Mouse (Mus musculus): Measurements from ENCODE around the gene Dhdds. TPM values are rescaled to one million over a fixed set of nuclear protein-coding genes. Genes with fewer than 3 reads are reported as not detected.

Gene Dhdds
- polyA plus RNA-seq, 1 experiment from 2014 or later: 19.7 TPM

DNA sequence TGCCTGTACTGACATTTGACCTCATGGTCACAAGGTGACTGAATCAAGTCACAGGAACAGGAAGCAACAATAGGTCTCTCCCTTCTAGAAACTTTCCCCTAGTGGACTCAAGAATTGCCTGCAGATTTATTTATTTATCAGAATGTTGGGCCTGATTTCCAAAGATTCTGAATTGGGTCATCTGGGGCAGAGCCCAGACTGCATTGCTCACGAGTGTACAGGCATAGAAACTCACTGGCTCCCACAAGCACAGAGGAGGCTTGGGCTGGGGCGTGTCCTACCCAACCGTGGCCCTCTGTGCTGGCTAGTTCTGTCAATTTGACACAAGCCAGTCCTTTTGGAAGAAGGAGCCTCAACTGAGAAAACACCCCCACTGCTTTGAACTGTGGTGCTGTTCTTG, 59.1 kb downstream of the Dhdds start:
- H3K9ac ChIP-seq: no peak overlapping the region
- H3K4me2 ChIP-seq: no peak overlapping the region
- WGBS (ENCODE audit: insufficient replicate concordance): 37% methylated on average over 3 of the region's 3 CpGs
- ATAC-seq (ENCODE audit: low read depth) (no peak), DNase-seq (no peak)
- peaks cover 6% of the 10 kb centered on the region; the same call in 1 of the 2 replicates for H3K4me1 ChIP-seq (replicated peaks)
- H3K27me3 ChIP-seq: no peaks in the 10 kb centered on the region
- H3K36me3 ChIP-seq: no peaks in the 10 kb centered on the region
- no peak overlapping the region for H3K4me3 ChIP-seq (replicated peaks)
- no peak overlapping the region for H3K27ac ChIP-seq
- no peaks in the 10 kb centered on the region for H3K9me3 ChIP-seq (replicated peaks)

DNA sequence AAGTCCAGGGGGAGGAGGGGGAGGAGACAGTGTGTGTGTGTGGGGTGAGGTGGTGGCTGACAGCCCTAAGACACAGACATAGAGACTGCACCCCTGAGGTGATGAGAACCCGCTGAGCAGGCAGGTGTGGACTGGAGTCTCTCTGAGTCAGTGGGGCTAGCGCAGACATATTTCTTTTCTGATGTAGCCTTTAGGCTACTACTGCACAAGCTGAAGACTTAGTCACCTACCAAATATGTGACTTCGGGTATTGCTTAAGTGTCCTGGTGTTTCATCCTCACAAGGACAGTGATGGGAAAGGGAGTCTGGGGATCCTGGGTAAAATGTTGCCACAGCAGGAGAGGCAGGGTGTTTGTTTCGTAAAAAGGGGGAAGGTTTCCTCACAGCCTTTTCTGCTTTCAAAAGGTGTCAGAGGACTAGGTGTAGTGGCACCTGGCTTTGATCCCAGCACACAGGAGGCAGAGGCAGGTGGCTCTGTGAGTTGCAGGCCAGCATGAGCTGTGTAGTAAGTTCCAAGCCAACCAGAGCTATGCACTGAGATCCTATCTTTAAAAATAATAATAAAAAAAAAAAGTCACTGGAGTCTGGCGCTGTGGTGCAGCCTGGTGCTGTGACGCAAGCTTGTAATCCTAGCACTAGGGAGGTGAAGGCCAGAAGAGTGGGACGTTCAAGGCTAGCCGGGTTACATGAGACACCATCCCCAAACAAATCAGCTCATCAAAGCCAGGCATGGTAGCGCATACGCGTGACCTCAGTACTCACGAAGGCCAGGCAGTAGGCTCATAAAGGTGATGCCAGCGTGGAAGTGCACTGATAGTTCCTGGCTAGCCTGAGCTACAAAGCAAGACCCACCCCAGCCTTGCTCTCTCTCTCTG, 60.1 kb downstream of the Dhdds start:
- Histone ChIP-seq H3K4me3 (replicated peaks) (no peak overlapping the region), H3K9me3 (replicated peaks) (no peaks in the 10 kb centered on the region), H3K36me3 (no peaks in the 10 kb centered on the region), H3K27ac (0 out of 2 replicates have a peak overlapping the region, but pooled peaks have one; percentile 1), H3K9ac (no peak overlapping the region), H3K4me2 (no peak overlapping the region), H3K27me3 (no peaks in the 10 kb centered on the region), H3K4me1 (replicated peaks) (peaks cover 7% of the 10 kb centered on the region; the same call in 1 of the 2 replicates)
- DNase-seq (no peak), ATAC-seq (ENCODE audit: low read depth) (no peak)
- WGBS (ENCODE audit: insufficient replicate concordance): 77% methylated on average over 13 of the region's 13 CpGs

DNA sequence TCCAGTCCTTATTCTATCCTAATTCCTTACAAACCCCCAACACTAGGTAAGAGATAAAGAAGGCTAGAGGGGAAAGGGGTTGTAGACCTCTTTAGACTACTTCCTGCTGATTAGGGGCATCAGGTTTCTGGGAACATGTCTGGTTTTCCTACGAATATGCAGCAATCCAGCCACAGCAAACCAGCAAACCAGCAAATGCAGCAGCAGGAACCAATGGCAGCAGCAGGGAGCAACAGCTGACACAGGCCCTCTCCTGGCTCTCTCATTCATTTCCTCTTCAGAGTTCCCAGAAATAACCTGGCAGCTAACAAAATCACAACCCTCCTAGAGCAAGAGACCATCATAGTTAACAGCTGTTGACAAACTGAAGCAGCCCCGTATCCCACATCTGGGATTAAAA, 62.6 kb downstream of the Dhdds start:
- WGBS (ENCODE audit: insufficient replicate concordance): 39% methylated on average over 2 of the region's 2 CpGs
- ATAC-seq (ENCODE audit: low read depth): no peak
- Histone ChIP-seq H3K36me3 (no peaks in the 10 kb centered on the region), H3K9ac (no peak overlapping the region), H3K4me1 (replicated peaks) (peaks cover 10% of the 10 kb centered on the region; the same call in 1 of the 2 replicates), H3K27ac (no peak overlapping the region), H3K27me3 (no peaks in the 10 kb centered on the region), H3K4me2 (no peak overlapping the region), H3K4me3 (replicated peaks) (no peak overlapping the region), H3K9me3 (replicated peaks) (no peaks in the 10 kb centered on the region)
- no peak for DNase-seq

DNA sequence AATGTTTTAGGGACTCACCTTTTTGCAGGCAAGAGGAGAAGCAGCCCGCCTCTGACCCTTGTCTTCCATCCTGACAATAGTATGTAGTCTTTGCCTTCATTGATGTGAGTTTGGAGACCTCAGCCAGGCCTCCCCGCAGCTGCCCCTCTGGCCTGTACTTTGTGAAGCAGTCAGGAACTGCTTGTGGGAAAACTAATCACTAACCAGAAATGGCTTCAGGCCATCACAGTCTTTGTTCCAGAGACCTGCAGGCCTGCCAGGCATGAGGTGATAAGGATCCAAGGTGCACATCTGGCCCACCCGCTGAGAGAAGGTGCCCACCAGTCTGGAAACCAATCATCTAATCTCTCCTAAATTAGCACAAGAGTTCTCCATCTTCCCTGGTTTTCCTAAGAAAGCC, 68.9 kb downstream of the Dhdds start:
- Histone ChIP-seq H3K27ac (no peak overlapping the region), H3K27me3 (no peaks in the 10 kb centered on the region), H3K9ac (peak overlapping the region; percentile 34; the same call in 1 of the 2 replicates), H3K36me3 (no peaks in the 10 kb centered on the region), H3K4me2 (no peak overlapping the region; the same call in 1 of the 2 replicates), H3K9me3 (replicated peaks) (no peaks in the 10 kb centered on the region), H3K4me3 (replicated peaks) (no peak overlapping the region), H3K4me1 (replicated peaks) (peaks cover 27% of the 10 kb centered on the region)
- ATAC-seq (ENCODE audit: low read depth): no peak
- DNase-seq: no peak
- whole genome bisulfite sequencing (ENCODE audit: insufficient replicate concordance): 51% methylated on average over 3 of the region's 3 CpGs

DNA sequence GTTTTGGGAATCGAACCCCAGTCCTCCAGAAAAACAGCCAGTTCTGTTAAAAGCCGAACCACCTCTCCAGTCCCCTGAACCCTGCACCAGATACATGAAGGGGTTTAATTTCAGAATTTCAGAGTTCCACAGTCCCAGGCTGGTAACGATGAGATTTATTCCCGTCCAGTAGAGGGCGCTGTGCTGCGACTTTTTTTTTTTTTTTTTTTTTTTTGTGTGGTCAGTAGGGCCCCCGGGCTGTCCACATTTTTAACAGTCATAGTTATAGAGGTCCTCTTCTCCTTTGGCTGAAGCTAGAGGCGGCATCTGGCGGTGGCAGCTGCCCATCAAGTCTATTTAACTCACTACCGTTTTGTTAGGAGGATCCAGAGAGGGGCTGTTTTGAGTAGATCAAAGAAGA, 69.4 kb downstream of the Dhdds start:
- H3K4me2 ChIP-seq: no peak overlapping the region; the same call in 1 of the 2 replicates
- 0 out of 2 replicates have a peak, but pooled peaks have one; percentile 34 for ATAC-seq (ENCODE audit: low read depth)
- no peak for DNase-seq

DNA sequence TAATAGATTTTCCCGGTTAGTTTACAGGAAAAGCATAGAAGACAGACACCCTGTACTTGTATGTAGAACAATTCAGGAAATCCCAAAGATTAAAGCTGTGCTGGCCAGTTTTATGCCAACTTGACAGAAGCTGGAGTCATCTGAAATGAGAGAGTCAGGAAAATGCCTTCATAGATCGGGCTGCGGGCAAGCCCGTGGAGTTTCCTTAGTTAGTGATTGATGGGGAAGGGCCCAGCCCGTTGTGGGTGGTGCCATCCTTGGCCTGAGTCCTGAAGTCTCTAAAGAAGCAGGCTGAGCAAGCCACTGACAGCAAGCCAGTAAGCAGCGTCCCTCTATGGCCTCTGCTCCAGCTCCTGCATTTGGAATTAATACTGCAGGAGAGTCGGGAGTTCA, 71.4 kb downstream of the Dhdds start:
- H3K4me3 ChIP-seq (replicated peaks): no peak overlapping the region
- 10% methylated on average over 7 of the region's 7 CpGs for WGBS (ENCODE audit: insufficient replicate concordance)
- no peaks in the 10 kb centered on the region for H3K27me3 ChIP-seq
- peaks cover 22% of the 10 kb centered on the region for H3K4me1 ChIP-seq (replicated peaks)
- H3K36me3 ChIP-seq: no peaks in the 10 kb centered on the region
- DNase-seq: no peak
- no peaks in the 10 kb centered on the region for H3K9me3 ChIP-seq (replicated peaks)
- H3K9ac ChIP-seq: 0 out of 2 replicates have a peak overlapping the region, but pooled peaks have one; percentile 23
- peak overlapping the region; percentile 71 for H3K27ac ChIP-seq
- H3K4me2 ChIP-seq: peak overlapping the region; percentile 46
- no peak for ATAC-seq (ENCODE audit: low read depth)

More for the DNA sequence above, 69.4 kb downstream of the Dhdds start:
- no peaks in the 10 kb centered on the region for H3K36me3 ChIP-seq
- no peak overlapping the region for H3K4me3 ChIP-seq (replicated peaks)
- H3K9me3 ChIP-seq (replicated peaks): no peaks in the 10 kb centered on the region
- peak overlapping the region; percentile 34; the same call in 1 of the 2 replicates for H3K9ac ChIP-seq
- H3K4me1 ChIP-seq (replicated peaks): peaks cover 27% of the 10 kb centered on the region
- no peak overlapping the region for H3K27ac ChIP-seq
- 7% methylated on average over 10 of the region's 10 CpGs for WGBS (ENCODE audit: insufficient replicate concordance)
- H3K27me3 ChIP-seq: no peaks in the 10 kb centered on the region

DNA sequence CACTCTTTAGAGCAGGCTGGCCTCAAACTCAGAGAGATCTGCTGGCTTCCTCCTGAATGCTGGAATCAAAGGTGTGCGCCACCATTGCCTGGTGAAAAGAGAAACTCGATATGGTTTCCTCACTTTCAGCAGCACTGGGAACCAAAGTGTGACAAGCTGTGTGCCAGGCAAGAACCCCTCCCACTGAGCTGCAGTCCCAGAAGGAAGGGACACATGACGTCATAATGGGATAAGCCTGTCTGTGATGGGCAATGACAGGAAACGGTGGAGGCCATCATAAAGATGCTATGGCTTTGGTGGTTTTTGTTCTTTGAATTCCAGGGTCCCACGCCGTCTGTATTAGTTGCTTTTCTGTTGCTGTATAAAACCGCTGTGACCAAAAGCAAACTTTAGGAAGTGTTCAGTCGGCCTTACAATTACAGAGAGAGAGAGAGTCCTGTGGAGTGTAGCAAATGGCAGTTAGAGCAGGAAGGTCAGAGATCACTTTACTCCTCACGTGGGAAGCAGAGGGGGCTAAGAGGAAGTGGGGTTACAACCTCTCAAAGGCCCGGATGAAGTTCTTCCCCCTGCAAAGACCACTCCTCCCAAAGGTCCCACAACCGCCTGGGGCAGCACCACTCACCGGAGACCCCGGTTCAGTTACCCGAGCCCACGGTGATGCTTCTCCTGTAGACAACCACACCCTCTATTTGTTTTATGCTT, 72.0 kb downstream of the Dhdds start:
- no peak overlapping the region for H3K4me3 ChIP-seq (replicated peaks)
- H3K4me1 ChIP-seq (replicated peaks): peaks cover 22% of the 10 kb centered on the region
- no peaks in the 10 kb centered on the region for H3K36me3 ChIP-seq
- H3K4me2 ChIP-seq: peak overlapping the region; percentile 46
- no peak for ATAC-seq (ENCODE audit: low read depth)
- DNase-seq: no peak
- no peak overlapping the region for H3K9ac ChIP-seq
- H3K27me3 ChIP-seq: no peaks in the 10 kb centered on the region
- H3K27ac ChIP-seq: peak overlapping the region; percentile 71
- no peaks in the 10 kb centered on the region for H3K9me3 ChIP-seq (replicated peaks)
- WGBS (ENCODE audit: insufficient replicate concordance): 15% methylated on average over 15 of the region's 15 CpGs

DNA sequence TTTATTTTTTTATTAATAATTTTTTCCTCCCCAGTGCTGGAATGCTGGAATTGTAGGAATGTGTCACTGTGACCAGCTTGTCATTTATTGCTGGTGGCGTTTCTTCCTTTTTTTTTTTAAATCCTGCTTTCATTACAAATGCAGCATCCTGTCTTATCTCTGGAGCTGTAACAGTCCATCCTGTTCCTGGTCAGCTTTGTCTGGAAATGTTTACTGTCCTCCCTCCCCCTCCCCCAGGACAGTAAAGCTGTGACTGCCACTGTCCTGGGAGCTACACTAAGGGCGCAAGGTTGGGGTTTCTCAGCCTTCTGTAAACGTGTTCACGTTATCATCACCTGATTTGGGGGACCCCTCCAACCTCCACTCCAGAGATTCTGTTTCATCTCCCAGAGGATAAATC, 75.5 kb downstream of the Dhdds start:
- WGBS (ENCODE audit: insufficient replicate concordance): 51% methylated on average over 4 of the region's 4 CpGs

DNA sequence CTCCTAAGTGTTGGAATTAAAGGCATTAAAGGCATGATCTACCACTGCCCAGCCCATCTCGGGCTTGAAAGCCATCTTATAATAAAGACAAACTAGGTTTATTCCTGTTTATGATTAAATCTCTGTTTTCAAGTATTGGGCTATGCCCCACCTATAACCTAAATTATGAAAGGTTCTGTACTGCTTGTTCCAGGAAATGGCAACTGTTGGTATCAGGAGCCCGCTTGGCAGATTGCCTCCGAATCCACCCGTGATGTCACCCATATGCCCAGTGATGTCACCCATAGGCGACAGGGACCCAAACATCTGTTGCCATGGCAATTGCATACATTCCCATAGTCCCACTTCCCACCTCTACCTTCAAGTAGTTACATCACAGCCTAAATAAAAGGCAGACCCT, 77.0 kb downstream of the Dhdds start:
- peaks cover 8% of the 10 kb centered on the region for H3K4me1 ChIP-seq (replicated peaks)
- H3K27ac ChIP-seq: no peak overlapping the region
- H3K4me3 ChIP-seq (replicated peaks): no peak overlapping the region
- 74% methylated on average over 5 of the region's 5 CpGs for WGBS (ENCODE audit: insufficient replicate concordance)
- no peak overlapping the region for H3K9ac ChIP-seq
- H3K27me3 ChIP-seq: no peaks in the 10 kb centered on the region
- DNase-seq: no peak
- no peaks in the 10 kb centered on the region for H3K36me3 ChIP-seq
- H3K4me2 ChIP-seq: no peak overlapping the region
- ATAC-seq (ENCODE audit: low read depth): no peak
- no peaks in the 10 kb centered on the region for H3K9me3 ChIP-seq (replicated peaks)

More for the DNA sequence above, 75.5 kb downstream of the Dhdds start:
- Histone ChIP-seq H3K9me3 (replicated peaks) (no peaks in the 10 kb centered on the region), H3K4me2 (no peak overlapping the region), H3K27me3 (no peaks in the 10 kb centered on the region), H3K4me3 (replicated peaks) (no peak overlapping the region), H3K9ac (no peak overlapping the region), H3K4me1 (replicated peaks) (peaks cover 18% of the 10 kb centered on the region), H3K36me3 (no peaks in the 10 kb centered on the region), H3K27ac (no peak overlapping the region)
- ATAC-seq (ENCODE audit: low read depth): no peak
- DNase-seq: no peak

Measured in liver, embryonic 13.5 days (tissue).